Mouse (Mus musculus): ENCODE data around the gene Ppp6r1.
"Not testable (repeated sequence)": the region's sequence is repeated elsewhere in the genome, so short reads cannot be mapped to it uniquely, and the experiment has no call there.

Ppp6r1 gene

GRCm38 (mm10) chr7:4612386-4612785, 46.4 kb downstream of the Ppp6r1 start:
- no peak for DNase-seq

GRCm38 (mm10) chr7:4611921-4612341, 46.9 kb downstream of the Ppp6r1 start:
- no peak for DNase-seq

- DNase-seq, result no peak
Observed at GRCm38 (mm10) chr7:4611511-4611910, 47.3 kb downstream of the Ppp6r1 start.

GRCm38 (mm10) chr7:4608002-4608401, 50.8 kb downstream of the Ppp6r1 start:
- no peak for DNase-seq

GRCm38 (mm10) chr7:4603873-4604272, 54.9 kb downstream of the Ppp6r1 start, which contains the start of gene Ptprh:
Gene Ptprh (minus strand): TSS chr7:4604041.
- no peak for DNase-seq

- DNase-seq, result no peak
Observed at GRCm38 (mm10) chr7:4602969-4603368, 55.9 kb downstream of the Ppp6r1 start.

GRCm38 (mm10) chr7:4597046-4597445, 61.8 kb downstream of the Ppp6r1 start:
- DNase-seq, result not testable (repeated sequence)

All from spleen, adult 18-20 months (tissue).